ENCODE assay signal across 14 mouse cellular contexts in the genomic region with DNA sequence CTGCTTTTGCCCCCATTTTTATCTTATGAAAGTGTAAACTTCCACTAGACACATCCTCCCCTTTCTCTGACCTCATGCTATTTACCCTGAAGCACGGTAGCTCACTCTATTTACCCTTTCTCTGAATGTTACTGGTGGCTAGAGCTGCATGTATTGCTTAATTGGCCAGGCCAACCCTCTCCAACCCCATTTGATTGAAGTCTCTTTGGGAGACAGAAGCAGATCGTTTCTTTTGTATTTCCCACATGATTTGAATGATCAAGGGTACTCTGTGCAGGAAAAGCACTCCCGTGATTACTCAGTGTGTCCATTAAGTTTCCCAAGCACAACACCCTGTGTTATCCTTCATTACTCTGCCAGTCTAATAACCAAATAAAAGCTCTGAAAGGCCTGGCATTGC.
"Had no signal": no experiment of that assay in that cellular context is flagged by ENCODE, and none has a peak within 500 bp of the region (broad histone marks: within the 10 kb centered on the region; RNA-seq: fewer than 3 reads in every experiment).

No protein-coding gene starts in this region.

- H3K9me3 ChIP-seq: limb, embryonic 10.5 days; megakaryocyte, embryonic 14.5 days; midbrain, embryonic 15.5 days; neural tube, embryonic 13.5 days; stomach, embryonic 15.5 days had no signal

- H3K27me3 ChIP-seq: megakaryocyte, embryonic 14.5 days; midbrain, embryonic 15.5 days; neural tube, embryonic 13.5 days; stomach, embryonic 15.5 days had no signal

- H3K4me3 ChIP-seq: left cerebral cortex, adult 2 months; limb, embryonic 10.5 days; megakaryocyte, embryonic 14.5 days; midbrain, embryonic 15.5 days; neural tube, embryonic 13.5 days; stomach, embryonic 15.5 days had no signal

- H3K27ac ChIP-seq: left cerebral cortex, adult 2 months; limb, embryonic 10.5 days; macrophage; midbrain, embryonic 15.5 days; neural tube, embryonic 13.5 days; stomach, embryonic 15.5 days had no signal

- H3K4me1 ChIP-seq: limb, embryonic 10.5 days; megakaryocyte, embryonic 14.5 days; midbrain, embryonic 15.5 days; neural tube, embryonic 13.5 days; stomach, embryonic 15.5 days had no signal

- H3K36me3 ChIP-seq: limb, embryonic 10.5 days; midbrain, embryonic 15.5 days; neural tube, embryonic 13.5 days; stomach, embryonic 15.5 days had no signal

- H3K4me2 ChIP-seq: lung, embryonic 14.5 days; midbrain, embryonic 11.5 days; midbrain, embryonic 15.5 days; neural tube, embryonic 13.5 days; stomach, embryonic 15.5 days had no signal

- ATAC-seq: midbrain, embryonic 15.5 days had no signal

- DNase-seq: kidney, adult 18-20 months; kidney, postnatal 10 days; lung, embryonic 14.5 days; lung, postnatal 10 days; right cerebral cortex, postnatal 14 days; thymus, postnatal 36 days had no signal

- H3K9ac ChIP-seq: lung, embryonic 14.5 days; midbrain, embryonic 15.5 days; neural tube, embryonic 13.5 days; stomach, embryonic 15.5 days had no signal
